Mouse (Mus musculus): ENCODE measurements around the gene Sugt1.

Sugt1 gene

DNA sequence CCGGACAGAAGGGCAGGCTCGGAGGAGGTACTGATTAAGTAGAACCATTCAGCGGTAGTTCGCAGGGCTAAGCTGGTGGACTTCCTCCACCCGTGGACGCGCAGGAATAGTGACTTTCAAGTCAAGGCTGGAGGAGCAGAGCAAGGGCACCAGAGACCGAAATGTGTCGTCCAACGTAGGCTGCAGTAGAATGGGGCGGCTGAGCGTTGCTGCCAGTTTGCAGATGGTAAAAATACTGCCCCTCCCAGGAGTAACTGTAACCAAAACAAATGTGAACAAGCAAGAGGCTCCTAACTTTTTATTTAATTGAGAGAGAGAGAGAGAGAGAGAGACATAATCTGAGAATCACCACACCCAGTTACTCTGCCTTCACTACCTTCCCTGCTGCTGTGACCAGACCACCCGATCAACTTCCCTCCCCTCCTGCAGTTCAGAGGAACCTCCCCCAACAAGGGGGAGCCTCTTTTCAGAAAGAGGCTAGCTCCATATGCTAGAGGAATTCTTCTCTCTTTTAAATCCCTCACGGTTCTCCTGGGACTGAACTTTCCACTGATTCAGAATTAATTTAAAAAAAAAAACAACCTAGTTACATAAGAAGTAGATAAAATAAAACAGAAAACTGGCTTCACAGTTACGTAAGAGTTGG is 89.7 kb downstream of the Sugt1 start:
- DNase-seq (ENCODE audit: extremely low spot score, low spot score), result no peak

DNA sequence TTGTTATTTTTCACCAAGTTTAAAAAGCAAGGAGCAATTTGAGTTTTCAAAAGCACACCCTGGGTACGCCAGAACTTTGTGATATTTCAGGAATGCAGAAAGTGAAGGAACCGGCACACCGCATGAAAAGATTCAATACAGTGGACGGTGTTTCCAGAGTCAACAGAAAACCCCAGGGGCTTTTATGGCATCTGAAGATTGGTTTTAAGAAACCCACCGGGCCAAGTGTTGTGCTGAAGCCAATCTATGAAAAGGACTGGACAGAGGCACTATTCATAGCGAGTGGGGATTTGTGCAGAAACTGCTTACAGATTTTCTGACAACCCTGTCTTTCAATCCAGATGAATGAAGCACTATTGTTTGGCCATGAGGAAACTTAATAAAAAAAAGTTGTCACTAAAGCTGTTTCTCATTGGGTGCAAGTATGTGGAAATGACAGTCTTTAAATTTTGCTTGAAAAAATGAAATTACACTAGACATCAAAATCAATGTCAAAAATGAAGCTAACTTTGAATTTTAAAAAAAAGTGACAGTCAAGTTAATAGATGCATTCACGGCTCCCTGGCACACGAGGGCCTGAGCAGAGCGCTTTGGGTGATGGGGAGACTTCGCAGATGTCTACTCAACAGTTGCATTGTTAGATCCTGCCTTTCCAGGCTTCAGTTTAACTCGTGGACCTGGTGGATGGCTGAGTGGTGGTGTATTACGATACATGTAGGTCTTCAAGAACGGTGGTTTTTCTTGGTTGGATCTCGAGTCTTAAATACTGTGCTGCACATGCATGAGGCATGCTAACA is 90.6 kb downstream of the Sugt1 start:
- DNase-seq (ENCODE audit: extremely low spot score, low spot score), result no peak

DNA sequence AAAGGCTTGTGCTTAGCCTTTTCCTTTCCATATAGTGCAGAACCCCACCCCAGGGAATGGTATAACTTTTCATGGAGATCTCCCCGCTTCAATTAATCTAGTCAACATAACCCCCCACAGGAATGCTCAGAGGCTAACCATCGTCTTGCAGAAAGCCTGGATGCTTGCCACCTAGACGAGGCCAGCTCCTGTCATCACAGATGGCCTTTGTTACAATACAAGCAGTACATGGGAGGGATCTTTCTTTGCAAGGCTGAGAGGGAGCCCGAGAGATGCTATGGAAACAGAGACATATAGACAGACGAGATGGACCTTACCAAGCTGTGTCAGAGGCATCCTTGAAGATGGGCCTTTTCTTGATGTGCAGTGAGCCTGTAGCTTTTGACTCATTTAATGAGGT is 93.2 kb downstream of the Sugt1 start:
- DNase-seq (ENCODE audit: extremely low spot score, low spot score), result no peak

Data from neural tube, embryonic 10.5 days (tissue).